Mouse (Mus musculus) 416B (cell line): ENCODE data around the gene Nucb1.
A peak's percentile ranks its signal among the peaks of the same experiment; 100 is the strongest.

Experiments used
- DNase-seq: peaks from one replicate; pipeline ENCODE4 v3.0.0; 2011; ENCODE audit warnings: low read depth

Gene Nucb1

GRCm38 (mm10) chr7:45461781-45462180 is 48.4 kb downstream of the Nucb1 start:
- no peak for DNase-seq

DNA sequence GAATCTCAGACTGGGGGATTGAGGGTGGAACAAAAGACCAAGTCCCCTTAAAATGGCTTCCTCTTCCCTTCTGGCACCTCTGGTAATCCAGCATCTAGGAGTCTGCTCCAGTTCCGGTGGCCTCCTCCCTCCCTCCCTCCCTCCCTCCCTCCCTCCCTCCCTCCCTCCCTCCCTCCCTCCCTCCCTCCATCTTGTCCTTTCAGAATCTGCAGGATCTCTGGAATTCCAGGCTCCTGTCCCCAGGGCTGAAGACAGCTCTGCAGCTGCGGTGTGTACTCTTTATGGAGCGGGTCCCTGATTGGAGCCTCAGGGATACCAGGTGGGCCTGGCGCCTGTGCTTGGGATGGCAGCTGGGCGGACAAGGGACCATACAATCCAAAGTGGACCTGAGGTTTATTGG is 48.9 kb downstream of the Nucb1 start:
- DNase-seq, result no peak

DNA sequence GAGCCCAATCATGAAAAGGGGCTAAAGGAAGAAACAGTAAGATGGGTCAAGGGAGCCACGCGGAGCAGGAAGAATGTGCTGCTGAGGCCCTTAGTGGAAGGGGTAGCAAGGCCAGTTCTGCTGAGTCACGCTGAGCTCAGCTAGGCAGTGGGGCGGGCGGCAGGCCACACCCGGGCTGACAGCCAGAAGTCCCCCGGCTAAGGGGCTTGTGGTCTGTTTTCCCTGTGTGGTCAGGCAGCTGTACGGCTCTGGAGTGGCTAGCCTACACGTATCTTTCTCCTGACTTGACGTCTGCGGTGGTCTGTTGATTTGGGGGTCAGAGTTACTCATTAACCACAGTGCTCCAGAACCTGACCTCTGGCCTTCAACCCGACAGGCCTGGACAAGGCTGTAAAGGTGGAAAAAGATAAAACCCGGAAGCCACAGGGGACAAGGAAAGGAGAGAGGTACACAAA is 49.3 kb downstream of the Nucb1 start:
- DNase-seq, result peak; percentile 99

DNA sequence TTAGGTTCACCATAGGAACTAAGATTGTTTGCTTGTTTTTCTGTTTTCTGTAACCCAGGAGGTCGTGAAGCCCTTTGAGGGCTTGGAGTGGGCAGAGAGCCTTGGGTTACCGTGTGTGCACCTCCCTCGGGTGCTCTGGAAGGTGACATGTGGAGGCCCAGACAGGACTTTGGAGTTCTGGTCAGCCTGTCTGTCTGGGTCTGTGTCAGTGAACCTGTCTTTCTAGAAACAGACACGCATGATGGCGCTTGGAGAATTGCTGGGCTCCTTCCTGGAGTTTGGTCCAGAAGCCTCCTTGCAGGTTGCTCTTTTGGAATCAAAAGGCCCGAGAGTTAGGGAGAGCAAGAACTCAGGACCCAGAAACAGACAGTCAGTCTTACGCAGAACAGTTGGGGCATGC is 49.8 kb downstream of the Nucb1 start:
- no peak for DNase-seq

DNA sequence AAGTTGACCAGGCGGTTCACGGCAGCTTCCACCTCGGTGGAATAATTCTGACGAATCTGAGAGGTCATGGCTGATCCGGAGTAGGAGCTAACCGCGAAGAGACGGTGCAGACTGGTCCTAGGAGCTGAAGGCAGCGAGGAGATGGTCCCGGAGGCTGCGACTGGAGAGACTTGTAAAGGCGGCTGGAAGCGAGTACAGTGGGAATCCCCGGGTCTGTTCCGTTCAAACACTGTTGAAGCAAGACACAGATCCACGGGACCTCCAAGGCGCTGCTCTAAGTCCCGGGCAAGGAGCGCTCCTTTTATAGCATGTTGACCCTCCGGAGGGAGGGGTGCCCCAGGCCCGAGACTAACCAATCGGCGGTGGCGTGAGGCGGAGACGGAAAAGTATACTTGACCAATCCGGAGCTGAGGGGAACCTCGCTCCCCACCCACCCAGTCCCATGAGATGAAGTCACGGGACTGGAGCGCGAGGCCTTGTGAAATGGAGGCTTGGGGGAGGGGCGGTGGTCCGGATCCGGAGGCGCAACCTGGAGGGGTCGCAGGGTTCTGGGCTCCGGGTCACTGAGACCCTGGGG is 50.6 kb downstream of the Nucb1 start, which contains the start of gene Ftl1:
Gene Ftl1, minus strand, starts transcription at position 321 of the 577 bp plus-strand sequence.
- DNase-seq, result peak; percentile 99

GRCm38 (mm10) chr7:45458748-45459563 is 51.2 kb downstream of the Nucb1 start:
- peak; percentile 83 for DNase-seq

GRCm38 (mm10) chr7:45457204-45458060 is 52.8 kb downstream of the Nucb1 start:
- peak; percentile 89 for DNase-seq

DNA sequence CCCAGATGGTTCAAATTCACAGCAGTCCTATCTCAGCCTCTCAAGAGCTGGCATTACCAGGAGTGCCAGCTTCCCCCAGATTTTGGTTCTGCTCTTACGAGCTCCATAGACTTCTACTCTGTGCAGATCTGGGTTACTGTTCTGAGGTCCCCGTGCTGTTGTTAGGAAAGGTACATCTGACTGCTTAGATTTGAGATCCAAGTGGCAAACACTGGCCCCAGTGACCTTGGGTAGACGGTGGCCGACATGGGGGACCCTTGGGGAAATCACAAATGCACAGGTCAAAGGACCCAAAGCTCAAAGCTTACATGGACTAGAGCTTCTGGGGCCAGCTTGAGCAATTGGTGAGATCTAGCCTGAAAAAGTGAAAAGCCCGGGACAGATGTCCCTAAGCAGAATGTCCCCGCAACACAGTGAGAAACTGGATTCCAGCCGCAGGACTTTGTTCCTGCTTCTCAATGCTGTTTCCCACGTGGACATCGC is 53.4 kb downstream of the Nucb1 start:
- no peak for DNase-seq

DNA sequence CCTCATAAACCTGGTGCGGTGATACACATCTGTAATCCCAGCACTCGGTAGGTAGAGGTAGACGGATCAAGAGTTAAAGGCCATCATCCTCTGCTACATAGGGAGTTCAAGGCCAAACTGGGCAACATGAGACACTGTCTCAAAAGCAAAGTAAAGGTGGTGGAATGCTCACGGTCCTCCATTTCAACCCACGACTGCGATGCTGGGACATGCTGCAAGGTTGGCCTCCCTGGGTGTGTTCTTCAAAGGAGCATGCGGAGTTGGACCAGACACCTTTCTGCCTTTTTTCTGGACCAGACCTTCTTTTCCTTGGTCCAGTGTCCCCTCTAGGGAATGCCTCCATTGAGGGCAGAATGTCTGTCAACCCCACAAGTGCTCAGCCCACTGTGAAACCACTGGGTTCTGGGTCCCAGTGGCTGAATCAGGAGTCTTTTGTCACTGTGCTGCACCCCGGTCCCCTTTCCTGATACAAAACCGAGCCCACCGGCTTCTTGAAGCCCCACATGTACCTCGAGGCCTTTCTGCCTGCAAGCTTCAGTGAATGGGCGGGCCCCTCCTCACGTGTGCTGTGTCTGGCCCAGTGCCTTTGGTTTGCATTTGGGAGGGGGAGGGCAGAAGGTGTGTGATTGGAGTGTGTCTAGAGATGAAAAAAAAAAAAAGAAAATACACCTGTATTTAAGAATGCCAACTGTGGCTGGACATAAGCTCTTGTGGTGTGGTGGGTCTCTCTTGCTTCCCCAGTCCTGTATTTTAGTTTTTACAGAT is 54.1 kb downstream of the Nucb1 start:
- DNase-seq, result no peak

- no peak for DNase-seq
These were observed 55.2 kb downstream of the Nucb1 start for GRCm38 (mm10) chr7:45454971-45455370.

GRCm38 (mm10) chr7:45451344-45451982 is 58.7 kb downstream of the Nucb1 start:
- peak; percentile 84 for DNase-seq

GRCm38 (mm10) chr7:45449974-45450373 is 60.2 kb downstream of the Nucb1 start:
- no peak for DNase-seq

GRCm38 (mm10) chr7:45447325-45447990 is 62.7 kb downstream of the Nucb1 start:
- DNase-seq, result peak; percentile 46

DNA sequence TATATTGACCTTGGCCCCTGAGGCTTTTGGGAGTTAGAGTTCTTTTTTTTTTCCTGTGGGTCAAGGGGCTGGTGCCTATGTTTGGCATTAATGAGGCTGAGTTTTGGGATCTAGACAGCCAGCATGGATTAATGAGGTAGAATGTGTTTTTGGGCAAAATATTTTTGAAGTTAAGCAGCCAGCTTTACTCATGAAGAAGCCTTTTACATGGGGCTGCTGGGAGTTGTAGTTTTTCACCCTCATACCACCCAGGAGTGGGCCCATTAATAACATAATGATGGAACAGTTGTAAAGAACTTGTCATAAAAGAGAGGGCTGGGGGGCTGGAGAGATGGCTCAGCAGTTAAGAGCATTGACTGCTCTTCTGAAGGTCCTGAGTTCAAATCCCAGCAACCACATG is 63.6 kb downstream of the Nucb1 start:
- DNase-seq, result no peak

GRCm38 (mm10) chr7:45443526-45444420 is 66.4 kb downstream of the Nucb1 start:
- no peak for DNase-seq
